Mouse (Mus musculus) right cerebral cortex, postnatal 25 days (tissue): ENCODE results near the gene Pus7.
A peak's percentile ranks its signal among the peaks of the same experiment; 100 is the strongest.
"Not testable (repeated sequence)": the region's sequence is repeated elsewhere in the genome, so short reads cannot be mapped to it uniquely, and the experiment has no call there.

ENCODE experiments used
- DNase-seq: peaks from one replicate; pipeline ENCODE4 v3.0.0; 2022

Pus7 gene

DNA sequence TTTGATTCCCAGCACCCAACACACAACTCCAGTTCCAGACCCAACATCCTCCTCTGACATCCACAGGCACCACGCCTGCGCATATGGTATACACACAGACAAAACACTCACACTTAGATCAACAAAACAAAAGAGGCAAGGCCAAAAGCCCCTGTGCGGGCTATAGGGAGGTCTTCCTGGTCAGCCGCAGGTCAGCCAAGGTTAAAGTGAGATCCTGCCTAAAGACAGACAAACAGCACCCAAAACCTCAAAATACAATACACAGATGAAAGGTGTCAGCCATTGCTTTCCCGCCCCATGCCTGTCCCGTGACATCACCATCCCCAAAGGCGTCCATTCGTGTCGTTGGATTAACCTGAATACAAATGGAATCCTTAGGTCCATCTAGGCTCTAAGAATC, 27.9 kb downstream of the Pus7 start:
- no peak for DNase-seq

DNA sequence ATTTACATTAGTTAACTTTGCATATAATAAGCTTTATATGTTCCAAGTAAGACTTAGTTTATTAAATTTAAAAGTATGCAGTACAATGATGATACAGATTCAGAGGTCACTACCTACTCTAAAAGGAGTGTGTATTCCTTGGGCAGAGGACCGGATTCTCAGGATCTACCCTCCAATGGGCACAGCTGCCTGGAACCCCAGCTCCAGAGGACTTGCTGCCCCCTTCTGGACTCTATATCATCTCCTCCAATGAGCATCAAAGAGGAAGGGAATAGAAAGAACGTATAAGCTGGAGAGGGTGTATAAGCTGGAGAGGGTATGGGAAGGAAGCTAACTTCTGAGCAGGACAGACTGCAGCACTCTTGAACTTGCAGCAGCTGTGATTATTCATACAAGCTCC, 33.6 kb downstream of the Pus7 start:
- DNase-seq = no peak

DNA sequence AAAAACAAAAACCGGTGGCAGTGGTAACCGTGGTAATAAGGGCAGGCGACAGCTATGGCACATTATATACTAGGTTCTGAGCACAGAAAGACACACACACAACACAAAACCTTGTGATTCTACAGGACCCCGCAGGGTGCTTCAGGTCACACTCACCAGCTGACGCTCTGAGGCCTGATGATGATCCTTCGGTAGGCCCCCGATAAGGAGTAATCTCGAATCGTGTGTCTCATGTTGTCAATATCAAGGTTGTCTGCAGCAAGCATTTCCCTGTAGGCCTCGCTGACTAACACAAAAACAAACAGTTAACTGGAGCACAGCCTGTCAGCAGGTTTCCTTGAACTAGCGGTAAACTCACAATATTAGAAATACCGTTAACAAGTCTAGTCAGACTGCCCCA, 40.2 kb downstream of the Pus7 start:
- no peak for DNase-seq

DNA sequence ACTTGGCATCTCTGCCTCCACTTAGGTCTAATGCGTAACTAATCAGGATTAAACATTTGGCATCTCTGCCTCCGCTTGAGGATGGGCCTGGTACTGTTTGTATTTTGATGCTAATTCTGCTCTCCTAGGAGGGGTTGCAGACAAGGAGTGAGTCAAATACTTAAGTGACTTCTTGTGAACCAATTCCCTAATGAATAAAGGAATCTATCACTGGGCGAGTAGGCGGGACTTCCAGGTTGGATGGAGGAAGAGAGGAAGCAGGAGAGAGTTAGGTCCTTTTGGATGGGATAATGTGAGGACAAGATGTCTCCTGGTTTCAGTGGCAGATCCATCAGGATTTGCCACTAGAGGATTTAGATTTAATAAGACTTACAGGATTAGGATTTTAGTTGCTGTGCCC, 46.4 kb downstream of the Pus7 start:
- no peak for DNase-seq

DNA sequence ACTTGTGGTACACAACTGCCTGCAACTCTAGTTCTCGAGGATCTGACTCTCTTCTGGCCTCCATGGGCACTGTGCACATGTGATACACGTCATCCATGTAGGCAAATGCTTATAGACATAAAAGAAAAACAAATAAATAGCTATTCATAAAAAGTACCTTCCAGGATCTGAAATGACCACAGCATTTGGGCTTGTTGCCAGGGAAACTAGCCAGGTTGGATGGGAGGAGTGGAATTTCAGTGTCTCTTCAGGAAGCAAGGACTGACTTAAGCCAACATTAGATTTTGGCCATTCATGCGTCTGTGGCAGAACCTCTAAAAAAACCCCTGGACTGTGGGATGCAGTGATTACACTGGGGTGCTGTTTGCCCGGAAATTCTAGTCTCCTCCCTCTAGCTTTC, 47.1 kb downstream of the Pus7 start:
- no peak for DNase-seq

DNA sequence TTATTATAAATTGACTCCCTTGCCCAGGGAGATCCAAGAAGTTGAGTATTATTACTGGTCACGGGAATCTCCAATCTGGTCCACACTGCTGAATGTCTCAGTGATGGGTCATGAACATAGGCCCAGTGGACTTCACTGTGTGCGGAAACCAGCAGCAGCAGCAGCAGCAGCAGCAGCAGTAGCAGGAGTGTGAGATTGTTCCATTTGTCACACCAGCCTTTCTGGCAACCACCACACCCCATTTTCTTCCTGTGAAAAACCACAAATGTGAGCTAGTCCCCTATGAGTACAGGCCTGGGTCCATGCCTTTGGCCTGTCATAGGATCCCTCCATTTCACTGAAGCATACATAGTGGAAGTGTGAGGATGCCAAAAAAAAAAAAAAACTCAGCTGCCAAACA, 61.6 kb downstream of the Pus7 start:
- no peak for DNase-seq

DNA sequence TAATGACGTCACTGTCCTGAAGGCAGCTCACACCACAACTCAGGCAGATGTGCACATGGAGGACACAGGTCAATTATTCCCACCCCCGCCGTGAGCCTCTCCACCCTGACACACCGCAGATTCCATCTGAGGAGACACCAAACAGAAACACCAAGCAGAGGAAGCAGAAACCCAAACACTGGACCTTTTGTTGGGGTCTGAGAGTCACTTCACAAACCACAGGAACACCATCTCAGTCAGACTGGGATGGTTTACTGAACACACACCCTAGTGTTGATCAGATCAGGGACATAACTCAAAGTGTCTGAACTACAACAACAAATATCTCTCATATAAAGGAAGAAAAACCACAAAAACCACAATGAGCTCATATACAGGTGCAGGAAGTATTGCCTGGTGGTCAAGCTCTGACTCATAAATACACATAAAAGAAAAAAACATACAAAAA, 64.6 kb downstream of the Pus7 start:
- DNase-seq = no peak

DNA sequence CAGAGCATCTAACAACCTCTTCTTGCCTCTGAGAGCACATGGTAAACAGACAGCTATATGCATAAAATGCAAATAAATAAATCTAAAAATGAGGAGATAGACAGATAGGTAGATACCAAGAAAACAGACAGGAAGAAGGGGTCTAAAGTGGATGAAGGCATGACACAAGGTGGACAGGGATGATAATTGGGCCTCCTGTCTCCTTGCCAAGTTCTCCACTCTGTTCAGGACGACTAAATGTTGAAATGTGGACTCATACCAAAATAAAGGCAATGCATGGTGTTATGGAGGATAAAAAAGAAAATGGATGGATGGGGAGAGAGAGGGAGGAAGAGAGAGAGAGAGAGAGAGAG, 65.4 kb downstream of the Pus7 start:
- no peak for DNase-seq

DNA sequence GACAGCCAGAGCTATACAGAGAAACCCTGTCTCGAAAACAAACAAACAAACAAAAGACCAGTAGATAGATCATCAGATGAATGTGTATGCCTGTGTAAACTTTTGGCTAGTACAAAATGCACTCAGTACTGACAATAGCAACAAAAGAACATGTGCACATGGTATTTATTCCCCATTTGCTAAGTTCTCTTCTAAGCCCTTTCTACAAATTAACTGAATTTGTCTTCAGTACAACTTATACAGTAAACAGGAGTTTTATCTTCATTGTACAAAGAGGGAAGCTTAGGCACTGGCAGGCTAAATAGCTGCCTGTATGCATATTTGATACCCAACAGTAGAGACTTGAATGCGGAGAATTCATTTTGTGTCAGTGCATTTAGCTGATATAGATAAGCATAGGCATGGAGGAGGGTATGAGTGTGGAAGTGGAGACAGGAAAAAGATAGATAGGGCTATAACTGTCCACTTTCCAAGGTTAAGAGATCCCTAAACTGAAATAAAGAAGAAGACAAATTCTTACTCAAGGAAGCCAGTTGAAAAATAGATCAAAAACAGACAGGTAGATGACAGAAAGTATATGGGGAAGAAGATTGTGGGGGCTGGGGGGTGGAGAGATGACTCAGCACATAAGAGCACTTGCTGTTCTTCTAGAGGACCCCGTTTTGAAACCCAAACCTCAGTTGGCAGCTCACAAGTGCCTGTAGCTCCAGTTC, 65.9 kb downstream of the Pus7 start:
- DNase-seq = no peak

DNA sequence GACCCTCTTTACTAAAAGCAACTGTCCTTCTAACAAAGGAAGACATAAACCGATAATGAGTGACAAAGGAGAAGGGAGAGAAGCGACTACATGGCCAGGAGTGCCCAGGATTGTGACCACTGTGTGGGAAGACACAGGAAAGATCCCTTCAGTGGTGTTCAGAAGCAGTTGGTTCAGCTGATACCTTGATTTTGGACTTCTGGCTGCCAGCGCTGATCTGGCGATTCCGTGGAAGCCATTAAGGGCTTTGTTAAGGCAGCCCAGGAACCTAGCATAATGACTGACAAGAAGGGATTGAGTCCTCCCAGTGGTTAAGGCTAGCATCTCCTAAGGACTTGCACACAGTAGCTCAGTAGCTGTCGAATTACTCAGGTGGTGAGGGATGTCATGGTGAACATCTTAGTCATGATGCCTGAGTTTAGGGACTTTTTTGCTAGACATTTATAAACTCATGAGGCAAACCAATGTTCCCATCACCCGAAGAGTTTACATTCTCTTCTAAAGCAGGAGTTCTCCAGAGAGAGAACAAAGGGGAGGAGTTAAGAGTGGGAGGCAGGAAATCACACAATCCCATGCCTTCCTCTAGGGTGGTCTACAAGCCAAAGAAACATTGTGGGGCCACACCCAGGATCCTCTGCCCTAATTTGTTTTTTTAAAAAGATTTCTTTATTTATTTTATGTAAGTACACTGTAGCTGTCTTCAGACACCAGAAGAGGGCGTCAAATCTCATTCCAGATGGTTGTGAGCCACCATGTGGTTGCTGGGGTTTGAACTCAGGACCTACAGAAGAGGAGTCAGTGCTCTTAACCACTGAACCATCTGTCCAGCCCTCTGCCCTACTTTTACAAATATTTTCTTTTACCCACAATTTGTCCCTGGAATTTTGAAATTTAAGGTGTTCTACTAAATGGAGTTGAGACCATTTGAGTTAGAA, 69.8 kb downstream of the Pus7 start:
- DNase-seq = no peak

DNA sequence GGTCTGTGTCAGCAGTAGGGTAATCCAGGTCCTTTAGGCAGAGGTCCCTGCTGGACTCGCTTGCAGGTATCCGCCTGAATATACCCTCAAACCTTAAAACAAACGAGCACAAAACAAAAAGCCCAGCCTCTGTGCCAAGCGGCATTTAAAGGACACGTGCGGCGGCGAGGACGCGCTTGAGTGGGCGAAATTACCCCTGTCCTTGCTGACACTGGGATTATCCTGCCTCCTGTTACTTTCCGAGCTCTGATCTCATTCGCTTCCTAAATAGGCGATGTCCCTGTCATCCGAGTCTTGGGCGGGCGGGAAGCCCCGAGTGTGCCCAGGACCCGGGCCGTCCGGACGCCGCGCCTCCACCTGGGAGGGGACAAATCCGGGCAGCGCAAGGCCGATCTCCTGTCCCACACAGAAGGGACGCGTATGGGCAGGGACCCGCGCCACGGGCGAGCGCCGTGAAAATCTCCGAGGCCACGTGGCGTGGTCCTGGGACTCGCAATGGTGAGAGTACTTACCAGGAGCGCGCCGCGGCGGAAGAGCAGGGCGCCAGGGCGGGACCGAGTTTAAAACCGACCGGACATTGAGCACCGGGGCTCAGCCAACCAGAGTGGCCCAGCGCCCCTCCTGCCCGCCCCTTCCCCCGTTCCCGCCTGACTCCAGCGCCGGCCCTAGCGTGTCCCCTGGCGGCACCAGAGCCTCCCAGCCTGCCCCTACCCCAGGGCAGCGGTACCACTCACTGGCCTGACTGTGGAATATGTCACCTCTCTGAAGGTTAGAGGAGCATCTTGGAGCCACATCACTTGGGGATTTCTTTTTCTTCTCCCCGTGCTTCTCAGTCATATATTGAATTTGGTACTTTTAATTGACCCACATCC, 71.1 kb downstream of the Pus7 start:
- peak; percentile 65 for DNase-seq

DNA sequence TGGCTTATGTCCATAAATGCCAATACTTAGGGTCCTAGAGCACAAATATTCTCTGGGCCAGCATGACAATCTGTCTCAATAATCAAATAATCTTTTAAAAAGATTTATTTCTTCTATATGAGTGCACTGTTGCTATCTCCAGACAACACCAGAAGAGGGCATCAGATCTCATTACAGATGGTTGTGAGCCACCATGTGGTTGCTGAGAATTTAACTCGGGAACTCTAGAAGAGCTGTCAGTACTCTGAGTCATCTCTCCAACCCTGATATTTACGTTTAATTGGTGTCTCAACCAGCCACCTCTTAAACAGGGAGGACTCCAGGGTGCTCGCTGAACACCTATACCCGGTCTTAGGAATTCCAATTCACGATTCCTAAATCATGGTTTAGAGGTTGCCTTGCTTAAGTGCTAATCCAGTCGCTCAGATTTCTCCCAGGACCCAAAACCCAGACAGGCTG, 71.8 kb downstream of the Pus7 start:
- peak; percentile 5 for DNase-seq

DNA sequence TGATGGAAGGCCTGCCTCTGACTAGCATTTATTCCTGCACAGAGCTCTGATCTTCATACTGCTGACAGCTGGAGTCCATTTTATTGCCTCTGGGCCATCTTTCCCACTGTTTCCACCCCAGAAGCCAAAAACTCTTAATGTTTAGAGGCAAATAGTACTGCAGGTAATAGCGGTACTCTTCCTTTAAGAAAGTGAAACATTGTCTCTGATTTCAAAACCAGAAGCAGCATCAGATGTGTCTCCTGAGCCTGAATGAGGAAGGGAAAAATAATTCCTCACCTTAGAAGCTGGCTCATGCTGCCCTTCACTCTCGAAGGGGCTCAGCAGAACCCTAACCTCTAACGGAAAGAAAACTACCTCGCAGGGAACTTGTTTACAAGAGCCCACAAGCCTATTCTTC, 72.3 kb downstream of the Pus7 start:
- DNase-seq = no peak

DNA sequence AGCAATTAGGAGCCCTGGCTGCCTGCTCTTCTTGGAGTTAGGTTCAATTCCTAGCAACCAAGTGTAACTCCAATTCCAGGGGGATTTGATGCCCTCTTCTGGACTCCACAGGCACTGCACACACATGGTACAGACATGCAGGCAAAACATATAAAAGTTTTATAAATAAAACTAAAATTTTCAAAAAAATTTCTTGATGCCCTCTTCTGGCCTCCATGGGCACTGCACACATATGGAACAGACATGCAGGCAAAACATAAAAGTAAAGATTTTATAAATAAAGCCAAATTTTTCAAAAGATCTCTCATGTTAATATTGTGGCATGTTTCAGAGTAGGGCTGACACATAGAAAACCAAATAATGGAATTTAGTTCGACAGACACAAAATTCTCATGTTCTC, 73.8 kb downstream of the Pus7 start:
- DNase-seq = no peak

DNA sequence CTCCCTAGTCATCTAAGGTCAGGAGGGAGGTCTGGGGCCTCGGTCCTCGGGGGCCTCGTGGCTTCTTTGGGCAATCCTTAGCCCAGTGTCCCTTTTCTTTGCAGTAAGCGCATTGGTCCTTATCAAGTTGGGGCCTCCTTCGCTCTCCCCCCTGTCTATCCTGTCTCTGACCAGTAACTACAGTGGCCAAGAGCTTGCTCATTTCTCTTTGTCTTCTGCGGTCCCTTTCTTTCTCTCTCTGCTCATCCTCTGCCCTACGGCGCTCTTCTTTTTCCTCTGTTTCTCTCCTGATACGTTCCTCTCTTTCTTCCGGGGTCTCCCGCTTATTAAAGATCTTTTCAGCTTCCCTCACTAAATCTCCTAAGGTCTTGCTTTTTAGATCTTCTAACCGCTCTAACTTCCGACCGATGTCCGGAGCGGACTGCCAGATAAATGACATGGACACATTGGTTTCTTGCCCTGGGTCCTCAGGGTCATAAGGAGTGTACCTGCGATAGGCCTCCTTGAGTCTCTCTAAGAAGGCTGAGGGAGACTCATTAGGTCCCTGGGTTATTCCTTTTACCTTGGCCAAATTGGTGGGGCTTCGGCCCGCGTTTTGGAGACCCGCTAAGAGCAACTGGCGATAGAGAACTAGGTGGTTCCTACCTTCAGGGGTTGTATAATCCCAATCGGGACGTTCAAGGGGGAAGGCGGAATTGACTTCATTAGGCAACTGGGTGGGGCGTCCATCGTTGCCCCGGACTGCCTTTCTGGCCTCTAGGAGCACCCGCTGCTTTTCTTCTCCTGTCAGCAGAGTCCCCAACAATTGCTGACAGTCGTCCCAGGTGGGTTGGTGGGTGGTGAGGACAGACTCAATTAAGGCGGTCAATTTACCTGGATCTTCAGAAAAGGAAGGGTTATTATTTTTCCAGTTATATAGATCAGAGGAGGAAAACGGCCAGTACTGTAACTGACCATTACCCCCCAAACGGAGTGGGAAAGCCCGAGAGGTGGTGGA, 76.6 kb downstream of the Pus7 start:
- not testable (repeated sequence) for DNase-seq

DNA sequence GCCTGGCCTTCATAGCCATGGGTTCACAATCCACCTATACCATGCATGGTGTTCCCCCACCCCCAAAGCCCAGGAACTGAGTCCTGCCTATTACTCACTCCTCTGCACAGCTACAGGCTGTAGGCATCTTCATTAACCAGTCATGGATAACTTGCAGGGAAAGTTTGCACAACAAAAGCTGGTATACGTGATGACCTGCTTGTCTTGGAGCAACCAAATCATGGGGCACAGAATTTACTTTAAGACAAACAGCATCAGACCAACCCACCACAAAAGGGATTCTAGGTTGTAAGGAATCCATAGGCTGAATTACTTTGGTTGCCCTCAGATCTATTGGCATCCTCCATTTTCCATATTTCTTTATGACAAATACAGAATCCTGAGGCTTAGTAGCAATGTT, 86.1 kb downstream of the Pus7 start:
- DNase-seq = no peak
